Mouse (Mus musculus) hindbrain, embryonic 16.5 days (tissue): ENCODE results near the gene Foxp1. TPM values are rescaled to one million over a fixed set of nuclear protein-coding genes. Genes with fewer than 3 reads are reported as not detected.

ENCODE experiments used
- ATAC-seq: fragments of 200-750 bp; cut with Nextera tagmentation; 2 replicates; pipeline ENCODE4 v1.8.0; 2017; ENCODE audit warnings: moderate TSS enrichment, moderate library complexity
- H3K27ac ChIP-seq: fragments of 300-500 bp; sonication (generic); 2 replicates; pipeline ENCODE4 v1.5.1; 2014; ENCODE audit warnings: low read depth, mild to moderate bottlenecking, control low read depth, low read length, moderate library complexity
- H3K27me3 ChIP-seq: fragments of 300-500 bp; sonication (generic); replicated peaks from 2 replicates; pipeline ENCODE4 v1.6.1; 2014; ENCODE audit warnings: low read length; ENCODE audit not compliant: control insufficient read depth, insufficient read depth
- H3K36me3 ChIP-seq: fragments of 300-500 bp; sonication (generic); 2 replicates; pipeline ENCODE4 v1.6.1; 2014; ENCODE audit warnings: mild to moderate bottlenecking, low read length, moderate library complexity, mixed read lengths; ENCODE audit not compliant: control insufficient read depth, insufficient read depth
- H3K4me1 ChIP-seq: fragments of 300-500 bp; sonication (generic); 2 replicates; pipeline ENCODE4 v1.6.1; 2014; ENCODE audit warnings: low read depth, low read length; ENCODE audit not compliant: control insufficient read depth, insufficient read depth
- H3K4me2 ChIP-seq: fragments of 300-500 bp; sonication (generic); 2 replicates; pipeline ENCODE4 v1.6.1; 2014; ENCODE audit warnings: mild to moderate bottlenecking, low read length, control low read depth, moderate library complexity
- H3K4me3 ChIP-seq: fragments of 300-500 bp; sonication (generic); 2 replicates; pipeline ENCODE4 v1.5.1; 2014; ENCODE audit warnings: mild to moderate bottlenecking, low read length, control low read depth, moderate library complexity
- H3K9ac ChIP-seq: fragments of 300-500 bp; sonication (generic); 2 replicates; pipeline ENCODE4 v1.6.1; 2014; ENCODE audit warnings: low read depth, mild to moderate bottlenecking, control low read depth, low read length, moderate library complexity
- H3K9me3 ChIP-seq: fragments of 300-500 bp; sonication (generic); 2 replicates; pipeline ENCODE4 v1.6.1; 2014; ENCODE audit warnings: mild to moderate bottlenecking, low read length, moderate library complexity; ENCODE audit not compliant: control insufficient read depth
- WGBS: fragments of 180-500 bp; shearing (Covaris S2); extraction: QIAGEN DNeasy Blood & Tissue Kit; methylation state at CpG from one replicate; pipeline ENCODE4 v1.1.7; 2014; 5-methylcytosine and 5-hydroxymethylcytosine counted together
- polyA plus RNA-seq: library from polyadenylated mRNA; unstranded; fragments of >200 nt; fragmentation: Nextera tagmentation; extraction: Ambion mirVana; gene quantifications from 2 replicates; pipeline ENCODE4 v1.2.1, GENCODE M21; 2015

The Foxp1 gene
- polyA plus RNA-seq, 1 experiment from 2014 or later = 47.8 TPM

DNA sequence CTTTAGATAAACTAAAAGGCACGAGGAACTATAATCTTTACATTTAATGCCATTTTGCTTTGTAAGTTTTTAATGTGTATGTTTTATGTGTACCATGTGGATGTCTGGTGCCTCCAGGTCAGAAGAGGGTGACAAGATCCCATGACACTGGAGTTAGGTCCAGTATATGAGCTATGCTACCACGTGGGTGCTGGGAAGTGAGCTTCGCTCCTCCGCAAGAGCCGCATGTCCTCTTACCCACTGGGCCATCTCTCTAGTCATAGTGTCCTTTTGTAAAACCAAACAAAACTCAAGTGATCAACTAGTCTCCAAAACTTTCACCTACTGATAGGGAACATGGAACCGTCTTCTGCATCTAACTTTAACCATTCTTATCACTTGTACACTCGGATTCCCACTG is 542.5 kb downstream of the Foxp1 start:
- Histone ChIP-seq H3K4me3 (no peak overlapping the region), H3K9ac (no peak overlapping the region), H3K27me3 (no peaks in the 10 kb centered on the region), H3K4me2 (no peak overlapping the region), H3K4me1 (no peaks in the 10 kb centered on the region), H3K27ac (no peak overlapping the region), H3K9me3 (no peaks in the 10 kb centered on the region), H3K36me3 (peaks cover 2% of the 10 kb centered on the region; the same call in 1 of the 2 replicates)
- ATAC-seq = no peak
- WGBS = 96% methylated on average over 7 of the region's 7 CpGs

GRCm38 (mm10) chr6:98977806-98978205 is 544.7 kb downstream of the Foxp1 start:
- no peak for ATAC-seq
- 92% methylated on average over 4 of the region's 4 CpGs for WGBS
- no peaks in the 10 kb centered on the region for H3K9me3 ChIP-seq
- no peak overlapping the region for H3K27ac ChIP-seq
- H3K4me2 ChIP-seq = no peak overlapping the region
- peaks cover 2% of the 10 kb centered on the region; the same call in 1 of the 2 replicates for H3K36me3 ChIP-seq
- no peak overlapping the region for H3K4me3 ChIP-seq
- no peak overlapping the region for H3K9ac ChIP-seq
- H3K4me1 ChIP-seq = no peaks in the 10 kb centered on the region
- H3K27me3 ChIP-seq = no peaks in the 10 kb centered on the region

DNA sequence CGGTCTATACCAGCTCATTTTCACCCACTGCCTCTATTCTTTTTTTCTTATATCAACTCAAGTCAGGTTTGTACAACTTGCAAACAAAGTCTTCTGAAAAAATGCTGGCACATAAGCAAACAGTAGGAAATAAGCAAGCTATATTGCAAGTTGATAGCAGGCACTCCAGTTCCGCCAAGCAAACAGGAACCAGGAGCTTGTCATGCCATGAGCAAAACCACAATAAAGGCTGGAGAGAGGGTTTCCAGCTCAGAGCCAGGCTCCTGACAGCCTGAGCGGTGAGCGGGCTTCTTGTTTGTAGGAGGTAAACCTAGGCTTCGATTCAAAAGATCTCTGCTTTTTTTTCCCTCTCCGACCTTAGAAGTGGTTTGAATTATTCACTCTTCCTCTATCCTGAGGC is 546.6 kb downstream of the Foxp1 start:
- H3K9ac ChIP-seq = no peak overlapping the region
- no peaks in the 10 kb centered on the region for H3K4me1 ChIP-seq
- WGBS = 89% methylated on average over 6 of the region's 6 CpGs
- H3K4me2 ChIP-seq = no peak overlapping the region
- H3K4me3 ChIP-seq = no peak overlapping the region
- no peak for ATAC-seq
- H3K36me3 ChIP-seq = peaks cover 2% of the 10 kb centered on the region; the same call in 1 of the 2 replicates
- H3K27me3 ChIP-seq = no peaks in the 10 kb centered on the region
- no peaks in the 10 kb centered on the region for H3K9me3 ChIP-seq
- H3K27ac ChIP-seq = no peak overlapping the region

- Histone ChIP-seq H3K4me2 (no peak overlapping the region), H3K4me3 (no peak overlapping the region), H3K27ac (no peak overlapping the region), H3K27me3 (no peaks in the 10 kb centered on the region), H3K9ac (no peak overlapping the region), H3K36me3 (peaks cover 2% of the 10 kb centered on the region; the same call in 1 of the 2 replicates), H3K9me3 (no peaks in the 10 kb centered on the region), H3K4me1 (peaks cover 3% of the 10 kb centered on the region; the same call in 1 of the 2 replicates)
- ATAC-seq = no peak
- WGBS = 85% methylated on average over 5 of the region's 5 CpGs
These were observed 549.1 kb downstream of the Foxp1 start for GRCm38 (mm10) chr6:98973433-98973832.

DNA sequence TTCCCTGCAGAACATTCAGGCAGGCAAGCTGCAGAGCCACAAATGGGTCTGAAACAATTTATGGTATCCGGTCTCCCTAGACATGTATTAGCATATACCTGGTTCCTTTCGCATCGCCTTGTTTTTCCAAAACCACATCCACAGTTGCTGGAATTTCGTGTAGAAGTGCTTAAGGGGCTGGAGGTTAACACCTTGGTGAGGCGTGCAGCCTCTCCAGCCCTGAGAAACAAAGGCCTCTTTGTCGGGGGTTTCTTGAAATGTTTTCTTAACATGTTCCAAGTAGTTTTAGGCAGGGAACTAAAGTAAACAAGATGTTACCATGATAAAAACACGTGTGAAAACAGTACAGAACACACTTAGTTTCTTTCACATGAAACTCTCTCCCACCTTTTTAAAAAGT is 550.1 kb downstream of the Foxp1 start:
- Histone ChIP-seq H3K4me2 (no peak overlapping the region), H3K27ac (no peak overlapping the region), H3K9me3 (no peaks in the 10 kb centered on the region), H3K4me1 (peaks cover 3% of the 10 kb centered on the region; the same call in 1 of the 2 replicates), H3K4me3 (no peak overlapping the region), H3K36me3 (peaks cover 2% of the 10 kb centered on the region; the same call in 1 of the 2 replicates), H3K9ac (no peak overlapping the region), H3K27me3 (no peaks in the 10 kb centered on the region)
- 78% methylated on average over 7 of the region's 7 CpGs for WGBS
- ATAC-seq = no peak

DNA sequence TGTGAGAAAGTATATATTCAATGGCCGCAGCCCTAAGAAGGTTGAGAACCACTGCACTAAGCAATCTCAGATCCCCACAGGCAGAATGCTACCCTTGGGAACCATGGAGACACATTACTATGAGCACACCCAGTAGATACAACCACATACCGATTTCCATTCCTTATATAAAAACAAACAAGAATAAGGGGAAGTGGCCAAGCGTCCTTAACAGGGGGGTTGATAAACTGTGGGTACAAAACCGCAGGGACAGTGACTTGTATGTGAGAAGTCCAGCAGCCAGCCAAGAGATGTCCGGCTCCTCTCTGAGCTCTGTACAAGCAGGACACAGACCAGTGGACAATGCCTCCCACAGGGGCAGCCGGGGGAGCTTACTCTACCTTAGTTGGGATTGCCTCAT is 563.2 kb downstream of the Foxp1 start:
- Histone ChIP-seq H3K4me3 (no peak overlapping the region), H3K4me1 (no peaks in the 10 kb centered on the region), H3K4me2 (no peak overlapping the region), H3K36me3 (no peaks in the 10 kb centered on the region), H3K9ac (no peak overlapping the region), H3K27ac (no peak overlapping the region), H3K9me3 (no peaks in the 10 kb centered on the region), H3K27me3 (no peaks in the 10 kb centered on the region)
- no peak for ATAC-seq
- 81% methylated on average over 6 of the region's 6 CpGs for WGBS

DNA sequence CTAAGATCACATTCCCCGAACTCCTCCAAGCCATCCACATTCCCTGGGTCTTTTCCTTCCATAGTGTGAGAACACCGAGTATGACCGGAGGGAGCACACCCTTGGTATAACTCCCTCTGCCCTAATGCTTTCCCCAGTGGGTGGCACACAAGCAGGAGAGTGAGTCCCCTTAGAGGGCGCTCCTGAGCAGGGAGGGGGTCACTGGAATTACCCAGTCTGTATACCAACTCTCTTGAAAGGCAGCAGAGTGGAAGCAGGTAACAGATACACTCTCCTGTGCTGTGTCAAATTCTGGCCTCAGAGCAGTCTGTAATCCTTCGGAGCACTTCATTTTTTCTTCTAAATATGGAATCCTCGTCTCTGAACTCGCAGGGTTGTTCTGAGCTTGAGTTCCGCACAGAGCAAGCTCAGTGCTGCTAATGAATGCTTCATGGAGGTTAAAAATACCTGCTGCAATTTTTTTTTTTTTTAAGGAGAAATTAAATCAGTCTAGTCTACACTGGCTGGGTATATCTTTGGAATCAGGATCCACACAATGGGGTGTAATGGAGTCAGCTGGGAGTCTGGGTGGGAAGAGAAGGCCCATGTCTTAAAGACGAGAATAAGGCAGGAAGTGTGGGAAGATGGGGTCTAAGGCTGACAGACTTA is 565.9 kb downstream of the Foxp1 start:
- H3K4me3 ChIP-seq = no peak overlapping the region
- H3K27me3 ChIP-seq = no peaks in the 10 kb centered on the region
- no peaks in the 10 kb centered on the region for H3K9me3 ChIP-seq
- H3K4me1 ChIP-seq = no peaks in the 10 kb centered on the region
- H3K27ac ChIP-seq = no peak overlapping the region
- 88% methylated on average over 9 of the region's 9 CpGs for WGBS
- H3K36me3 ChIP-seq = no peaks in the 10 kb centered on the region
- no peak overlapping the region for H3K9ac ChIP-seq
- no peak for ATAC-seq
- no peak overlapping the region for H3K4me2 ChIP-seq

GRCm38 (mm10) chr6:98955706-98956105 is 566.8 kb downstream of the Foxp1 start:
- Histone ChIP-seq H3K36me3 (no peaks in the 10 kb centered on the region), H3K9ac (no peak overlapping the region), H3K9me3 (no peaks in the 10 kb centered on the region), H3K4me2 (no peak overlapping the region), H3K27ac (no peak overlapping the region), H3K4me1 (0 out of 2 replicates have a peak, but pooled peaks cover under 1% of the 10 kb centered on the region), H3K27me3 (no peaks in the 10 kb centered on the region; the same call in 1 of the 2 replicates), H3K4me3 (no peak overlapping the region)
- no peak for ATAC-seq
- 60% methylated on average over 6 of the region's 6 CpGs for WGBS

- Histone ChIP-seq H3K4me3 (no peak overlapping the region), H3K4me1 (peaks cover 6% of the 10 kb centered on the region), H3K27ac (no peak overlapping the region), H3K9me3 (no peaks in the 10 kb centered on the region), H3K9ac (no peak overlapping the region), H3K27me3 (no peaks in the 10 kb centered on the region; the same call in 1 of the 2 replicates), H3K4me2 (no peak overlapping the region), H3K36me3 (no peaks in the 10 kb centered on the region)
- no peak for ATAC-seq
- WGBS = 93% methylated on average over 5 of the region's 5 CpGs
These were observed 568.1 kb downstream of the Foxp1 start for GRCm38 (mm10) chr6:98954439-98954838.
